Mouse (Mus musculus) embryonic facial prominence, embryonic 13.5 days (tissue): ENCODE results near the gene Zfp385b. TPM values are rescaled to one million over a fixed set of nuclear protein-coding genes. Genes with fewer than 3 reads are reported as not detected.

Experiments used
- ATAC-seq: fragments of 200-750 bp; cut with Nextera tagmentation; 2 replicates; pipeline ENCODE4 v1.8.0; 2017; ENCODE audit warnings: low read depth; ENCODE audit not compliant: insufficient number of reproducible peaks, insufficient read depth, low FRiP score, low TSS enrichment
- H3K27ac ChIP-seq: fragments of 300-500 bp; sonication (generic); 2 replicates; pipeline ENCODE4 v1.5.1; 2015; ENCODE audit warnings: moderate library complexity, mild to moderate bottlenecking, inconsistent platforms
- H3K27me3 ChIP-seq: fragments of 300-500 bp; sonication (generic); 2 replicates; pipeline ENCODE4 v1.6.1; 2015; ENCODE audit warnings: mild to moderate bottlenecking, inconsistent platforms
- H3K36me3 ChIP-seq: fragments of 300-500 bp; sonication (generic); 2 replicates; pipeline ENCODE4 v1.6.1; 2015; ENCODE audit warnings: mild to moderate bottlenecking, inconsistent platforms
- H3K4me1 ChIP-seq: fragments of 300-500 bp; sonication (generic); 2 replicates; pipeline ENCODE4 v1.6.1; 2015; ENCODE audit warnings: inconsistent platforms
- H3K4me2 ChIP-seq: fragments of 300-500 bp; sonication (generic); 2 replicates; pipeline ENCODE4 v1.6.1; 2015; ENCODE audit warnings: moderate library complexity, mild to moderate bottlenecking, inconsistent platforms
- H3K4me3 ChIP-seq: fragments of 300-500 bp; sonication (generic); 2 replicates; pipeline ENCODE4 v1.5.1; 2015; ENCODE audit warnings: mild to moderate bottlenecking, inconsistent platforms
- H3K9ac ChIP-seq: fragments of 300-500 bp; sonication (generic); 2 replicates; pipeline ENCODE4 v1.6.1; 2015; ENCODE audit warnings: mild to moderate bottlenecking, inconsistent platforms
- H3K9me3 ChIP-seq: fragments of 300-500 bp; sonication (generic); 2 replicates; pipeline ENCODE4 v1.6.1; 2016; ENCODE audit warnings: inconsistent platforms
- WGBS: fragments of 180-500 bp; shearing (Covaris S2); methylation state at CpG from one replicate; pipeline ENCODE4 v1.1.7; 2015; ENCODE audit warnings: mixed read lengths; 5-methylcytosine and 5-hydroxymethylcytosine counted together
- polyA plus RNA-seq: library from polyadenylated mRNA; unstranded; fragments of >200 nt; fragmentation: Nextera tagmentation; extraction: Ambion mirVana; gene quantifications from 2 replicates; pipeline ENCODE4 v1.2.1, GENCODE M21; 2015

Gene Zfp385b
- polyA plus RNA-seq, 1 experiment from 2014 or later: 6.3 TPM

DNA sequence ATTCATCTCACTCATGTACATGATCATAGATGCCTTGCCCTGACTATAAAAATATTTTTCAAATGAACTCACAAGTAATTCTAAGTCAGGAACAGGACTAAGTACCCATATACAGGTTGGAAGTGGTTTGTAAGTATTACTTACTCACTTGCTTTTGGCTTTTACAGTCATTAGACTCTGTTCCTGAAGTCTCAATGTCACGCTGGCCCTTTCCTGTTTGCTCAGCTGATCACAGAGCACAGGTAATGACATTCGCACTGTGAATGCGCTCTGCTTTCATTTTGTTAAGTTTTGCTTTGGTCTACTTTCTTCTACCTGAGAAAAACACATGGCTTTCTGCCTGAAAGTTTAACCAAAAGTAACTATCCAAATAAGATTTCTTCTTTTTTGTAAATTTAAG, 282.9 kb downstream of the Zfp385b start:
- ATAC-seq: no peak
- H3K4me3 ChIP-seq: no peak overlapping the region
- H3K4me1 ChIP-seq: no peaks in the 10 kb centered on the region
- H3K9me3 ChIP-seq: no peaks in the 10 kb centered on the region
- WGBS: 78% methylated on average over 3 of the region's 3 CpGs
- no peak overlapping the region for H3K4me2 ChIP-seq
- H3K36me3 ChIP-seq: no peaks in the 10 kb centered on the region
- no peak overlapping the region for H3K9ac ChIP-seq
- H3K27ac ChIP-seq: no peak overlapping the region
- no peaks in the 10 kb centered on the region for H3K27me3 ChIP-seq

DNA sequence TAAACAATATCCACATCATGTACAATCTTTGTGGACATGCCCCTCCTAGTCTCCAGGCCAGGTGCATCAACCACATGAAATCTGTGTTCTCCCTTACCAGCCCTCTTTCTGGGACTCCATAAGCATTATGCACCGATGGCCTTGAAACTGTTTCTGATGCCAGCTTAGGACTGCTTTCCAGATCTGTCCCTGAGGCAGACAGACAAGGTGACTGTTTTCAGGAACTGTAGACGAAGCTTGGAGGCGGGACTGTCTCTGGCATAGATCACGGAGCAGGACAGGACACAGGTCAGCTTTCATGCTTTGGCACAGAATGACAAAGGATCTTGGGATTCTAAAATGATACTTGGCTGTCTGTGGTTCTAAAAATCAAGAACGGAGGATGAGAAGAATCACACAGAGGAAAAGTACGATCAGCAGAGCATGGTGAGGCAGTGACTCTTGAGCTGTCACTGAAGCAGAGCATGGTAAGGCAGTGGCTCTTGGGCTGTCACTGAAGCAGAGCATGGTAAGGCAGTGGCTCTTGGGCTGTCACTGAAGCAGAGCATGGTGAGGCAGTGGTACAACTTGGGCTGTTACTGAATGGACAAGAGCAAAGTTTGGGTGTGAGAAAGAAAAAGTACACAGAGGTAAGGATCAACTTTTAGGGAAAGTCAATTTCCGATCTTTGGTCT, 291.2 kb downstream of the Zfp385b start:
- H3K27me3 ChIP-seq: no peaks in the 10 kb centered on the region
- H3K27ac ChIP-seq: no peak overlapping the region
- H3K4me2 ChIP-seq: no peak overlapping the region
- H3K9me3 ChIP-seq: no peaks in the 10 kb centered on the region
- no peak overlapping the region for H3K4me3 ChIP-seq
- 81% methylated on average over 7 of the region's 7 CpGs for WGBS
- H3K36me3 ChIP-seq: no peaks in the 10 kb centered on the region
- ATAC-seq: no peak
- H3K4me1 ChIP-seq: no peaks in the 10 kb centered on the region
- no peak overlapping the region for H3K9ac ChIP-seq

DNA sequence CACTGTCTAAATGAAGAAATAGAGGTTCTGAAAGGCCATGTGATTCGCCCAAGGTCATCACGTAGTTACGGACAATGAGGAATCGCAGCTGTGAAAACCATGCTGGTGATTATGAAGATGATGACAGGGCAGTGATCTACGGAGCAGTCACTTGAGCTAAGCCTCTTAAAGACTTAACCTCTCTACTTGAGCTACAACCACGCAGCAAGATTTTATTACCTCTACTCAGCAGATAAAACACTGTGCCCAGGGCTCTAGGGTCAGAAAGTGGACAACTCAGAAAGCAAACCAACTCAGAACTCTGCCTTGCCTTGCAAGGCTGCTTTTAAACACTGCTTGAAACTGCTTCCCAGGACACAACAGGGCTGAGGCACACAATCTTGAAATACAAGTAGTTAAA, 291.8 kb downstream of the Zfp385b start:
- H3K9me3 ChIP-seq: no peaks in the 10 kb centered on the region
- H3K9ac ChIP-seq: no peak overlapping the region
- no peak overlapping the region for H3K27ac ChIP-seq
- no peaks in the 10 kb centered on the region for H3K27me3 ChIP-seq
- H3K4me1 ChIP-seq: no peaks in the 10 kb centered on the region
- H3K36me3 ChIP-seq: no peaks in the 10 kb centered on the region
- no peak overlapping the region for H3K4me3 ChIP-seq
- 84% methylated on average over 6 of the region's 6 CpGs for WGBS
- no peak overlapping the region for H3K4me2 ChIP-seq
- ATAC-seq: no peak

DNA sequence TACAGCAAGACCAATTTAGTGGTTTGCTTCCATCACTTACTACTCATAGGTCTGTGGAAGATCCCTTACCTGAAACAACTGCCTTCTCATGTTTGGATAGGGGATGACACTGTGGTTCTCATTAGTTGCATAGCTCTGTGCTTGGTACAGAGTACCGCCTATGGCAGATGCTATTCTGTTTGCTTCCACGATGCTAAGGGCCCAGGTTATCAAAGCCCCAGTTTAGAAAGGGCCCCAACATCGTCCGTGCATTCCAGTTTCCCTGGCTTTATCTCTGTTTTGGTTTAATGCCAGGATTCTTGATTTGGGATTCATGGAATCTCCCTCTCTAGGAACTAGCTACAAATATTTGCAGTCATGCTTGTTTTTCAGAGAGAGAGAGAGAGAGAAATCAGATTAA, 292.6 kb downstream of the Zfp385b start:
- H3K36me3 ChIP-seq: no peaks in the 10 kb centered on the region
- no peak overlapping the region for H3K9ac ChIP-seq
- no peaks in the 10 kb centered on the region for H3K27me3 ChIP-seq
- WGBS: 64% methylated on average over 4 of the region's 4 CpGs
- H3K9me3 ChIP-seq: no peaks in the 10 kb centered on the region
- H3K4me1 ChIP-seq: no peaks in the 10 kb centered on the region
- no peak for ATAC-seq
- H3K27ac ChIP-seq: no peak overlapping the region
- no peak overlapping the region for H3K4me2 ChIP-seq
- H3K4me3 ChIP-seq: no peak overlapping the region

DNA sequence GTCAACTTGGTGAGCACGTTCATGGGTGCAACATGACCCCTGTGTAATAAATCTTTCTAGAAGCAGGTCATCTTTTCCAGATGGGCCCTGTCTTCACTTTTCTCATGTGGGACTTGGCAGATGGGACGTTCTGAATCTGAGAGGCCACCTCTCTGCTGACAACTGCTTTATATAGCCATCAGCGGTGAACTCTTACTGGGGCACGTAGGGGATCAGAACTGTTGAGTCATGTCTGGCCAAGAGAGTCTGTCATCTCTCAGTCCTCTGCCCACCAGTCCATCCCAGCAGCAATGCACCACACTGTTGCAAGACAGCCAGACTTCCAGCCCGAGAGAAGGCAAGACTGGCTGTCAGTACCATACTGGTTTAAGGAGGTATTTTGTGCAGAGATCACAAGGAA, 293.1 kb downstream of the Zfp385b start:
- ATAC-seq: no peak

DNA sequence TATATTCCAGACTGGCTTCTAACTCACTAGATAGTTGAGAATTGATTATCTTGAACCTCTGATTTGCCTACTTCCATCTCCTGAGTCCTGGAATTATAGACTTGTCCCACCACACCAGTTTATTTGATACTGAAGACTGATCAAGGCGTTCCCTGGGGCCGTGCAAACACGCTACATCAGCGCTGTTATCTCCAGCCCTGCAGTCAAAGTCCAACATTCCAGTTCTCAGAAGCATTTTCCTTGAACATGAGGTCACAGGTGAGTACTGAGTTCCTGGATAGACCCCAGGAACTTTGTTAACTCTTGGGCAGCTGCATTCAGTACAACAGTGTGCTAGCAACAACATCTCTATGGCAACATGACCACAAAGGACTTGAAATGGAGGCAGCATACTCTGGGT, 297.2 kb downstream of the Zfp385b start:
- Histone ChIP-seq H3K4me3 (no peak overlapping the region), H3K4me2 (no peak overlapping the region), H3K4me1 (no peaks in the 10 kb centered on the region; the same call in 1 of the 2 replicates), H3K9me3 (no peaks in the 10 kb centered on the region), H3K27ac (no peak overlapping the region), H3K9ac (no peak overlapping the region), H3K36me3 (no peaks in the 10 kb centered on the region), H3K27me3 (peaks cover 4% of the 10 kb centered on the region; the same call in 1 of the 2 replicates)
- ATAC-seq: no peak
- 42% methylated on average over 4 of the region's 4 CpGs for WGBS

More for the DNA sequence above, 293.1 kb downstream of the Zfp385b start:
- H3K9ac ChIP-seq: no peak overlapping the region
- no peak overlapping the region for H3K4me2 ChIP-seq
- H3K36me3 ChIP-seq: no peaks in the 10 kb centered on the region
- H3K27me3 ChIP-seq: no peaks in the 10 kb centered on the region
- 68% methylated on average over 5 of the region's 5 CpGs for WGBS
- H3K4me1 ChIP-seq: no peaks in the 10 kb centered on the region
- no peaks in the 10 kb centered on the region for H3K9me3 ChIP-seq
- no peak overlapping the region for H3K27ac ChIP-seq
- no peak overlapping the region for H3K4me3 ChIP-seq

DNA sequence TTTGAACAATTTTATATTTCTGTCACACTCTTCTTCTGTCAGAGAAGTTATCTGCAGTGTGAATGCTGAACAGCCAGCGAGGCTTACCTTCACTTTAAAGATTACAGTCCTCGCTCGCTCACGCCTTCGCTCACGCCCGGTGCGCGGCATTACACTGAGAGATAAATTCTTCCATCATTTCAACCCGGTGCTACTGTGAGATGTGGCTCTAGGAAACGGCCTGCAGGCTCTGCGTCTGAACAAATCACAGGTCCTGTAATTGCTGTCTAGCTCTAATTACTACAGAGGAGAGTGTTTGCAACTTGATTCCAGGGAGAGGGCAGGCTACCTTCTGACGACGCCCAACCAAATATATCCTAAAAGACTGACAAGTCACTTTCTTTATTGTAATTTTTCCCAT, 300.1 kb downstream of the Zfp385b start:
- Histone ChIP-seq H3K27ac (no peak overlapping the region), H3K4me3 (peak overlapping the region; percentile 44), H3K36me3 (no peaks in the 10 kb centered on the region), H3K4me1 (peaks cover 2% of the 10 kb centered on the region; the same call in 1 of the 2 replicates), H3K4me2 (peak overlapping the region; percentile 70), H3K9me3 (no peaks in the 10 kb centered on the region), H3K9ac (peak overlapping the region; percentile 57), H3K27me3 (peaks cover 4% of the 10 kb centered on the region; the same call in 1 of the 2 replicates)
- under 1% methylated on average over 14 of the region's 14 CpGs for WGBS
- peak; percentile 68; the same call in 1 of the 2 replicates for ATAC-seq

DNA sequence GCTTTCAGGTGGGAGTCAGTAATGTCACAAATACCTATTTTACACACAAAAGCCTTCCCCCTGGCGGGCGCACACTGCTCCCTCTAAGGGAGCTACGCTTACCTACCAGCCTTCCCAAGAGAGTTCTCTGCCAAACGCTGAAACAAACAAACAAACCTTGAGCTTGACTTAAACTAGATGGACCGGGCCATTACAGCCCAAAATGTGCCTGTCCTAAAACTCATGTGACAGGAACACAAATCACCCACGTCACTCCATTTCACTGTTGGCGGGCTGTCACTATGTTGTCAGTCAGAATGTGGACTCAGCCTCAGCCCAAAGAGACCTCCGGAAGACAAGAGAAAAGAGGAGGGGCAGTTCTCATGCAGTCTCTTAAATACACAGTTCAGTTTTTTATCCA, 300.7 kb downstream of the Zfp385b start:
- Histone ChIP-seq H3K4me1 (peaks cover 4% of the 10 kb centered on the region; the same call in 1 of the 2 replicates), H3K9me3 (no peaks in the 10 kb centered on the region), H3K9ac (no peak overlapping the region; the same call in 1 of the 2 replicates), H3K27ac (no peak overlapping the region), H3K27me3 (peaks cover 4% of the 10 kb centered on the region; the same call in 1 of the 2 replicates), H3K4me2 (peak overlapping the region; percentile 70), H3K36me3 (no peaks in the 10 kb centered on the region), H3K4me3 (peak overlapping the region; percentile 44)
- 6% methylated on average over 8 of the region's 8 CpGs for WGBS
- no peak for ATAC-seq

DNA sequence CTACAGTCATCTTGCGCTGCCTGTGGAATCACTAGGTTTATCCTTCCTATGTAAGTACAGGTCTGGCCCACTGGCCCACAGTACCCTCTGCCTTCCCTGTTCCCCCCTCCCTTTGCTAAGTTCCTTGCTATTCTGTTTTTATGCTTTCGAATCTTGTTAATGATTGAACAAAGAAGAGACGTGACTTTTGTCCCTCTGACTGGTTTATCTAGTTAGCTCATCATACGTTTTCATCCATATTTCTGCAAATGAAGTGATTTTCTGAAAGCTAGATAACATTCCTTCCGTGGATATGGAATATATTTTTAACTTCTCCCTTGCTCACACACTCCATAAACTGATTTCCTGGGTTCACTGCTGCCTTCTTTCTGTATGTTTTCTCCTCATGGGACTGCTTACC, 302.8 kb downstream of the Zfp385b start:
- ATAC-seq: no peak
- H3K4me1 ChIP-seq: peaks cover 4% of the 10 kb centered on the region; the same call in 1 of the 2 replicates
- no peaks in the 10 kb centered on the region for H3K9me3 ChIP-seq
- no peaks in the 10 kb centered on the region for H3K36me3 ChIP-seq
- no peak overlapping the region for H3K9ac ChIP-seq
- H3K27me3 ChIP-seq: peaks cover 4% of the 10 kb centered on the region; the same call in 1 of the 2 replicates
- 83% methylated on average over 5 of the region's 5 CpGs for WGBS
- H3K27ac ChIP-seq: no peak overlapping the region
- H3K4me2 ChIP-seq: no peak overlapping the region
- H3K4me3 ChIP-seq: no peak overlapping the region

DNA sequence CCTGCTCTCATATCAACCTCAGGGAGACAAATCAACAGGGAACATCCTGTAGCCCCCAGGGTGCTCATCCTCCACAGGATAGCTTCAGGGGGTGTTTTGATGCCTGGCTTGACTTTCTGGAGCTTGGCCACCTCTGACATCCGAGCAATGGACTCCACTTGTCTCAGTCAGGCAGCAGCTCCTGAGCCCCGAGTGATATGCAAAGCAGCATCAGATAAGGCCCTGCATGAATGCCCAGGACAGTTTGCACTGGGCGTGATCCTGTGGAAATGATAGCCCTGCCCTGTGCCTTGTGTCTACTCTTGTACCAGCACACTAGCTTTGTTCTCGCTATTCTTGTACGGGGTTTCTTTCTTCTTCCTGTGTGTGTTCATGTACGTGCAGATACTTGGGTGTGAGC, 303.8 kb downstream of the Zfp385b start:
- Histone ChIP-seq H3K4me1 (peaks cover 4% of the 10 kb centered on the region; the same call in 1 of the 2 replicates), H3K9ac (no peak overlapping the region), H3K9me3 (no peaks in the 10 kb centered on the region), H3K36me3 (no peaks in the 10 kb centered on the region), H3K4me3 (no peak overlapping the region), H3K4me2 (no peak overlapping the region), H3K27me3 (peaks cover 4% of the 10 kb centered on the region; the same call in 1 of the 2 replicates), H3K27ac (no peak overlapping the region)
- no peak for ATAC-seq
- 59% methylated on average over 6 of the region's 6 CpGs for WGBS

DNA sequence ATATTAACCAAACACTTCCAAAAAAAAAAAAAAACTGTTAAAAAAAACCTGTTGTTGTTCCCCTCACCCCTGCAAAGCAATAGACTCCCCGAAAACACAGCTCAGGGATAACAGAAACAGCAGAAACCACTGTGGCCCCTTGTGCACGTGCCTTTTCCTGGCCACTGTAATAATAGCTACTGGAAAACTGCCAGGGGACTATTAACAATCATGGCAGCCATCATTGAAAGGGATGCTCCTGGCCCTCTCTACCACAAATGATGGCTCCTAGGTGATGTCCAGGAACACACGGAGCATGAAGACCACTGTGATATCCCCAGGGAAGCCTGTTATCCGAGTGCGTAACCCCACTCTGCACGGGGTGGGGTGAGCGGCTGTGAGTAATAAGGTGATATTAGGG, 304.4 kb downstream of the Zfp385b start:
- 60% methylated on average over 7 of the region's 7 CpGs for WGBS
- H3K36me3 ChIP-seq: no peaks in the 10 kb centered on the region
- peaks cover 4% of the 10 kb centered on the region; the same call in 1 of the 2 replicates for H3K27me3 ChIP-seq
- H3K9ac ChIP-seq: no peak overlapping the region
- no peak for ATAC-seq
- no peak overlapping the region for H3K4me2 ChIP-seq
- H3K4me1 ChIP-seq: peaks cover 4% of the 10 kb centered on the region; the same call in 1 of the 2 replicates
- H3K9me3 ChIP-seq: no peaks in the 10 kb centered on the region
- H3K27ac ChIP-seq: no peak overlapping the region
- no peak overlapping the region for H3K4me3 ChIP-seq

DNA sequence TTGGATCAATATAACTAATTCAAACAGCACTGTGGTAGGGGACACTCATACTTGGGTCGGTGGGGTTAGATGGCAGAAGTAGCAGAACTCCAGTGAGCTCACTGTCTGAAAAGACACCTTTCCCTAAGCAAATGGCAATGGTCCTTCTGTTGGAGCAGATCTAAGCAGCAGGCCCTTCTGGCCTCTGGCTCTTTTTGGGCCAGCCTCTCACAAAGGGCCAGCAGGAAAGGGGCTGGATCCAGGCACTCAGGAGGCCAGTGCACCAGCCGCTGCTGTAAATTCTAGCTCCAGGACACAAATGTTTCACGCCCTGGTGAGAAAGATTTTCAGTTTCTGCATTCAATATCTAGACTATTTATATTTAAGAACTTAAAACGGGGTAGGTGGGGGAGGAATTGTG, 305.0 kb downstream of the Zfp385b start:
- H3K27me3 ChIP-seq: peaks cover 4% of the 10 kb centered on the region; the same call in 1 of the 2 replicates
- no peak overlapping the region for H3K9ac ChIP-seq
- 0 out of 2 replicates have a peak, but pooled peaks cover 4% of the 10 kb centered on the region for H3K4me1 ChIP-seq
- no peak overlapping the region for H3K4me3 ChIP-seq
- no peaks in the 10 kb centered on the region for H3K9me3 ChIP-seq
- no peaks in the 10 kb centered on the region for H3K36me3 ChIP-seq
- no peak overlapping the region for H3K27ac ChIP-seq
- WGBS: 47% methylated on average over 4 of the region's 4 CpGs
- H3K4me2 ChIP-seq: no peak overlapping the region
- ATAC-seq: no peak
